Mouse (Mus musculus): ENCODE data around the gene Padi6.

DNA sequence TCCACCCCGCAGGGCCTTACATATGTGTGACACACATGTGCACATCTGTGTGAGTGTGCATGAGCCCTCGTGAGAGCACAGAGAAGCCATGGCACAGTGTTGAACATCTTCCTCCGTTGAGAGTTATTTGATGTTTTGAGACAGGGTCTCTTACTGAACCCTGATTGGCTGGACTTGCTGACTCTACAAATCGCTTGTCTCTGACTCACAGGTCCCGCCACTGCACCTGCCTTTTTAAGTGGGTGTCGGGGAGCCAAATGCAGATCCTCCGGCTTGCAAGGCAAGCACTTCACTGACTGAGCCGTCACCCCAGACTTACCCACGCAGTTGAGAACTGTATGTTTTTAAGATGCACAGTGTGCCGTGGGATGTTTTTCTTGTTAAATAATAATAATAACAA lies 33.4 kb upstream of the Padi6 start:
- TF ChIP-seq POLR2A (IDR thresholded peaks at IDR 0.05; ENCODE audit: insufficient read depth, low read depth, low read length): no peak
- TF ChIP-seq CTCF (IDR thresholded peaks at IDR 0.05): no peak
- TF ChIP-seq EP300 (IDR thresholded peaks at IDR 0.05; ENCODE audit: insufficient read depth, low read depth, low read length): no peak

Data from heart, adult 2 months (tissue).